Mouse (Mus musculus): ENCODE results near the gene Gne. TPM values are rescaled to one million over a fixed set of nuclear protein-coding genes. Genes with fewer than 3 reads are reported as not detected.

The Gne gene
- polyA plus RNA-seq, 1 experiment from 2014 or later = 47.5 TPM

DNA sequence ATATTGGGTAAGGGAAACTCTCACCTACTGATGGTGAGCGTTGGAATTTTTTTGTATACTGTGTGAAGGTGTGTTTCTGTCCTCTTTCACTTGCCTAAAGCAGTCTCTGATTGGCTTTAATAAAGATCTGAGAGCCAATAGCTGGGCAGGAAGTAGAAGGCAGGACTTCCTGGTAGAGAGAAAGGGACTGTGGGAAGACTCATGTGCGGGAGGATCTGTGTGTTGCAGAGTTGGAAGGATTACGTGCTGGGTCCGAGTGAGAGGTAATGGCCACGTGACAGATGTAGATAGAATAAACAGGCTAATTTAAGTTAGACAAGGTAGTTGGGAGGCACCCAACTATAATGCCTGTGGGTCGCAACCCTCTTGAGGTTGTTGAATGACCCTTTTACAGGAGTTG, 80.4 kb downstream of the Gne start:
- WGBS (ENCODE audit: insufficient replicate concordance) = 61% methylated on average over 6 of the region's 6 CpGs
- Histone ChIP-seq H3K27me3 (ENCODE audit: insufficient read depth, low read length) (no peaks in the 10 kb centered on the region), H3K4me3 (ENCODE audit: low read depth, low read length) (peak overlapping the region; percentile 40), H3K36me3 (replicated peaks; ENCODE audit: insufficient read depth, low read length) (no peaks in the 10 kb centered on the region), H3K4me2 (ENCODE audit: low read depth, low read length) (peak overlapping the region; percentile 57), H3K9ac (replicated peaks) (peak overlapping the region; percentile 12), H3K9me3 (ENCODE audit: low read length) (no peaks in the 10 kb centered on the region), H3K27ac (ENCODE audit: low read depth) (peak overlapping the region; percentile 84), H3K4me1 (ENCODE audit: insufficient read depth) (no peaks in the 10 kb centered on the region)
- DNase-seq = no peak
- TF ChIP-seq EP300 (IDR thresholded peaks at IDR 0.05; ENCODE audit: low read depth) = no peak
- no peak for TF ChIP-seq CTCF (IDR thresholded peaks at IDR 0.05; ENCODE audit: low read depth)
- peak; percentile 84 for ATAC-seq

DNA sequence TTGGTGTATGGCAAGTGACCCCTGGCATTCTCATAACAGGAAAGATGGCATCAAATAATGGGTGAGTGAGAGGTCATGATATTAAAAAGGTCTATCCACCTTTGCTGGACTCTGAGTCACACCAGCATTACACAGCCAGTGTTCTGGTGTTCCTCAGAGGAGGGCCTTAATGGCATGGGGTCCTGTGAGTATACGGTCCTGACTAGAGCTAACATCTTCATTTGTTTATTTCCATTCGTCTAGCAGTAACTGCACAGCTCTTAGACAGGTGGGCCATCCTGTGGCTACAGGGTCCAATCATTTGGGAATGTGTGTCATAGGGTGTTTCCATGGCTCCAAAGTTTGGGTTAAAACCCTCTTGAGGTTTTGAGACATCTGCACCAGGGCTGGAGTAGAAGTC, 89.6 kb downstream of the Gne start:
- DNase-seq (peak; percentile 5), ATAC-seq (no peak)
- Histone ChIP-seq H3K9ac (replicated peaks) (no peak overlapping the region), H3K27ac (ENCODE audit: low read depth) (no peak overlapping the region), H3K4me2 (ENCODE audit: low read depth, low read length) (no peak overlapping the region), H3K4me3 (ENCODE audit: low read depth, low read length) (no peak overlapping the region), H3K4me1 (ENCODE audit: insufficient read depth) (no peaks in the 10 kb centered on the region), H3K9me3 (ENCODE audit: low read length) (no peaks in the 10 kb centered on the region), H3K27me3 (ENCODE audit: insufficient read depth, low read length) (no peaks in the 10 kb centered on the region), H3K36me3 (replicated peaks; ENCODE audit: insufficient read depth, low read length) (no peaks in the 10 kb centered on the region)
- WGBS (ENCODE audit: insufficient replicate concordance) = 71% methylated on average over 2 of the region's 2 CpGs
- no peak for TF ChIP-seq EP300 (IDR thresholded peaks at IDR 0.05; ENCODE audit: low read depth)
- no peak for TF ChIP-seq CTCF (IDR thresholded peaks at IDR 0.05; ENCODE audit: low read depth)

DNA sequence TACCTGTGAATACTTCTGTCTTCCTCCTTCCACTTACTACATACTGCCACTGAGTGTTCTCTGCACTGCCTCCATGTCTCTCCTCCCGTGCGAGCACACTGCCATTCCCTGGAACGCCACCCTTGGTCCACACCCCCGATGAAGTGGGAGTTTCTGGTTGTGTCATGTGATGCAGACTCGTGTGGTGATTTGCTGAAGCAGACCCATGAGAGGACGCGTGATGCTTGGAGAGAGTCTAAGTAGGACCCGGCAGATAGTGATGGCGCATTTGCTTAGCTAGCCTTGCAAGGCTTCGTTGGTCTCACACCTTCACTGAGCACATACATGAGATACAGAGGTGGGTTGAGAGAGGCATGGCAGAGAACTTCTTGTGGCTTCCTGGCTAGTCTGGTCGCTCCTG, 90.9 kb downstream of the Gne start:
- Histone ChIP-seq H3K27ac (ENCODE audit: low read depth) (no peak overlapping the region), H3K4me3 (ENCODE audit: low read depth, low read length) (no peak overlapping the region), H3K27me3 (ENCODE audit: insufficient read depth, low read length) (no peaks in the 10 kb centered on the region), H3K36me3 (replicated peaks; ENCODE audit: insufficient read depth, low read length) (no peaks in the 10 kb centered on the region), H3K9me3 (ENCODE audit: low read length) (no peaks in the 10 kb centered on the region), H3K4me1 (ENCODE audit: insufficient read depth) (no peaks in the 10 kb centered on the region), H3K4me2 (ENCODE audit: low read depth, low read length) (no peak overlapping the region), H3K9ac (replicated peaks) (no peak overlapping the region)
- ATAC-seq (no peak), DNase-seq (peak; percentile 10)
- TF ChIP-seq EP300 (IDR thresholded peaks at IDR 0.05; ENCODE audit: low read depth) = no peak
- TF ChIP-seq CTCF (IDR thresholded peaks at IDR 0.05; ENCODE audit: low read depth) = no peak
- WGBS (ENCODE audit: insufficient replicate concordance) = 89% methylated on average over 11 of the region's 11 CpGs

DNA sequence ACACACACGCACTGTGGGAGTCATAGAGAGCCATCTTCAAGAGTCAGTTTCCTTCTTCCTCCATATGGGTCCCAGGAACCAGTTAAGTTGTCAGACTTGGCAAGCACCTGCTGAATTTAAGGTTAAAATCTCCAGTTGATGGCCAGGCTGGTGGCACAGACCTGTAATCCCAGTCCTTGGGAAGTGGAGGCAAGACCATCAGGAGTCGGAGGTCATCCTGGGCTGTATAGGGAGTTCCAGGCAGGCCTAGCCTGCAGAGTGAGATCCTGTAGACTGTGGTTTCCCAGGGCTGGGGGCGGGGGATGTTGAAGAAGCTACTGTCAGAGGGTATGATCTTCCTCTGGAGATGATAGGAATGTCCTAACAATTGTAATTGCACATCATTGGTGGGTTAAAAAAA, 95.0 kb downstream of the Gne start:
- no peak for ATAC-seq
- Histone ChIP-seq H3K4me3 (ENCODE audit: low read depth, low read length) (no peak overlapping the region), H3K27ac (ENCODE audit: low read depth) (no peak overlapping the region), H3K9ac (replicated peaks) (no peak overlapping the region), H3K36me3 (replicated peaks; ENCODE audit: insufficient read depth, low read length) (no peaks in the 10 kb centered on the region), H3K4me1 (ENCODE audit: insufficient read depth) (no peaks in the 10 kb centered on the region), H3K4me2 (ENCODE audit: low read depth, low read length) (no peak overlapping the region), H3K27me3 (ENCODE audit: insufficient read depth, low read length) (no peaks in the 10 kb centered on the region), H3K9me3 (ENCODE audit: low read length) (no peaks in the 10 kb centered on the region)
- peak; percentile 10 for DNase-seq
- no peak for TF ChIP-seq CTCF (IDR thresholded peaks at IDR 0.05; ENCODE audit: low read depth)
- TF ChIP-seq EP300 (IDR thresholded peaks at IDR 0.05; ENCODE audit: low read depth) = no peak
- 76% methylated on average over 3 of the region's 3 CpGs for WGBS (ENCODE audit: insufficient replicate concordance)

DNA sequence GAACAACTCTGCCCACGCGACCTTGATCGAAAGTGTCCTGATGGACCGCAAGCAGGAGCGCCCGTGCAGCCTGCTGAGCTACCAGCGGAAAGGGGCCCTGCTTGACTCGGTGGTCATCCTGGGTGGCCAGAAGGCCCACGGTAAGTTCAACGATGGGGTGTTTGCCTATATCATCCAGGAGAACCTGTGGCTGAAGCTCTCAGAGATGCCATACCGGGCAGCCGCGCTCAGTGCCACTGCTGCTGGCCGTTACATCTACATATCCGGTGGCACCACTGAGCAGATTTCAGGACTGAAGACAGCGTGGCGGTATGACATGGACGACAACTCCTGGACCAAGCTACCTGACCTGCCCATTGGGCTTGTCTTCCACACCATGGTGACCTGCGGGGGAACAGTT, 99.7 kb downstream of the Gne start:
- Histone ChIP-seq H3K9me3 (ENCODE audit: low read length) (no peaks in the 10 kb centered on the region), H3K36me3 (replicated peaks; ENCODE audit: insufficient read depth, low read length) (no peaks in the 10 kb centered on the region), H3K4me3 (ENCODE audit: low read depth, low read length) (no peak overlapping the region), H3K4me2 (ENCODE audit: low read depth, low read length) (no peak overlapping the region), H3K9ac (replicated peaks) (no peak overlapping the region), H3K27me3 (ENCODE audit: insufficient read depth, low read length) (no peaks in the 10 kb centered on the region), H3K27ac (ENCODE audit: low read depth) (no peak overlapping the region), H3K4me1 (ENCODE audit: insufficient read depth) (0 out of 2 replicates have a peak, but pooled peaks cover 6% of the 10 kb centered on the region)
- WGBS (ENCODE audit: insufficient replicate concordance) = 85% methylated on average over 19 of the region's 19 CpGs
- no peak for TF ChIP-seq EP300 (IDR thresholded peaks at IDR 0.05; ENCODE audit: low read depth)
- no peak for TF ChIP-seq CTCF (IDR thresholded peaks at IDR 0.05; ENCODE audit: low read depth)
- ATAC-seq (no peak), DNase-seq (peak; percentile 14)

Other genes with a start within 250 kb of the Gne start
- not detected in 2 replicates for gene Olfr157, start 244.0 kb downstream of the Gne start, polyA plus RNA-seq (2015; fragmentation: Nextera tagmentation; extraction: Ambion mirVana)
- not detected in 2 replicates for gene Olfr155, start 232.6 kb downstream of the Gne start, polyA plus RNA-seq (2015; fragmentation: Nextera tagmentation; extraction: Ambion mirVana)
- 1.8 and 2.3 TPM in 2 replicates for gene Reck, start 208.6 kb downstream of the Gne start, polyA plus RNA-seq (2015; fragmentation: Nextera tagmentation; extraction: Ambion mirVana)
- 19.4 and 20.4 TPM in 2 replicates for gene Glipr2, start 126.8 kb downstream of the Gne start, polyA plus RNA-seq (2015; fragmentation: Nextera tagmentation; extraction: Ambion mirVana)
- gene Ccin, start 100.7 kb downstream of the Gne start, polyA plus RNA-seq (2015; fragmentation: Nextera tagmentation; extraction: Ambion mirVana) = not detected in 2 replicates
- gene Clta, start 79.7 kb downstream of the Gne start, polyA plus RNA-seq (2015; fragmentation: Nextera tagmentation; extraction: Ambion mirVana) = 136 and 144 TPM in 2 replicates
- 5.6 and 5.9 TPM in 2 replicates for gene Rnf38, start 149.6 kb upstream of the Gne start, polyA plus RNA-seq (2015; fragmentation: Nextera tagmentation; extraction: Ambion mirVana)
- gene Melk, start 216.7 kb upstream of the Gne start, polyA plus RNA-seq (2015; fragmentation: Nextera tagmentation; extraction: Ambion mirVana) = 6.4 and 7.3 TPM in 2 replicates

All from liver, postnatal 0 days (tissue).